Mouse (Mus musculus) hindbrain, postnatal 0 days (tissue): ENCODE data around the gene Igfbp6. TPM values are rescaled to one million over a fixed set of nuclear protein-coding genes. Genes with fewer than 3 reads are reported as not detected.

Source experiments
- ATAC-seq: fragments of 200-750 bp; cut with Nextera tagmentation; 2 replicates; pipeline ENCODE4 v1.8.0; 2017; ENCODE audit warnings: mild to moderate bottlenecking, moderate TSS enrichment, moderate library complexity
- DNase-seq: peaks from one replicate; pipeline ENCODE4 v3.0.0-alpha.2; 2015; ENCODE audit warnings: low spot score
- H3K27ac ChIP-seq: fragments of 300-500 bp; sonication (generic); 2 replicates; pipeline ENCODE4 v1.5.1; 2014; ENCODE audit warnings: mild to moderate bottlenecking
- H3K27me3 ChIP-seq: fragments of 300-500 bp; sonication (generic); 2 replicates; pipeline ENCODE4 v1.6.1; 2014; ENCODE audit warnings: low read length, mixed read lengths; ENCODE audit not compliant: insufficient read depth
- H3K36me3 ChIP-seq: fragments of 300-500 bp; sonication (generic); 2 replicates; pipeline ENCODE4 v1.6.1; 2014; ENCODE audit warnings: low read length, mixed read lengths; ENCODE audit not compliant: insufficient read depth
- H3K4me1 ChIP-seq: fragments of 300-500 bp; sonication (generic); 2 replicates; pipeline ENCODE4 v1.6.1; 2014; ENCODE audit warnings: antibody characterized with exemption, low read length, mixed read lengths; ENCODE audit not compliant: insufficient read depth
- H3K4me2 ChIP-seq: fragments of 300-500 bp; sonication (generic); 2 replicates; pipeline ENCODE4 v1.6.1; 2014; ENCODE audit warnings: low read depth, mild to moderate bottlenecking, low read length, moderate library complexity, mixed read lengths
- H3K4me3 ChIP-seq: fragments of 300-500 bp; sonication (generic); 2 replicates; pipeline ENCODE4 v1.5.1; 2014; ENCODE audit warnings: low read length
- H3K9ac ChIP-seq: fragments of 300-500 bp; sonication (generic); replicated peaks from 2 replicates; pipeline ENCODE4 v1.6.1; 2014; ENCODE audit warnings: mild to moderate bottlenecking, low read length, moderate library complexity, mixed read lengths
- H3K9me3 ChIP-seq: fragments of 300-500 bp; sonication (generic); 2 replicates; pipeline ENCODE4 v1.6.1; 2016; ENCODE audit warnings: low read length, mixed read lengths
- CTCF ChIP-seq: IDR thresholded peaks from 2 replicates; pipeline ENCODE4 v1.5.1; 2016; ENCODE audit warnings: antibody characterized with exemption, control low read depth, low read depth
- WGBS: fragments of 180-500 bp; shearing (Covaris S2); extraction: QIAGEN DNeasy Blood & Tissue Kit; methylation state at CpG from one replicate; pipeline ENCODE4 v1.1.7; 2014; 5-methylcytosine and 5-hydroxymethylcytosine counted together
- polyA plus RNA-seq: library from polyadenylated mRNA; unstranded; fragments of >200 nt; fragmentation: Nextera tagmentation; extraction: Ambion mirVana; gene quantifications from 2 replicates; pipeline ENCODE4 v1.2.1, GENCODE M21; 2015
- total RNA-seq: library from RNA; depleted of rRNA; stranded (reverse); fragments of >200 nt; gene quantifications from 2 replicates; pipeline ENCODE4 v1.2.3, GENCODE M21; 2014

Igfbp6 gene
- total and polyA plus RNA-seq, 2 experiments from 2014 or later: 11.5 to 12.8 TPM

GRCm38 (mm10) chr15:102160415-102161060 is 16.4 kb downstream of the Igfbp6 start:
- Histone ChIP-seq H3K4me1 (0 out of 2 replicates have a peak, but pooled peaks cover 4% of the 10 kb centered on the region), H3K9me3 (no peaks in the 10 kb centered on the region), H3K36me3 (no peaks in the 10 kb centered on the region), H3K4me2 (no peak overlapping the region), H3K27ac (no peak overlapping the region), H3K9ac (no peak overlapping the region), H3K27me3 (no peaks in the 10 kb centered on the region), H3K4me3 (no peak overlapping the region)
- no peak for TF ChIP-seq CTCF
- ATAC-seq (no peak), DNase-seq (no peak)
- WGBS: 69% methylated on average over 27 of the region's 27 CpGs

DNA sequence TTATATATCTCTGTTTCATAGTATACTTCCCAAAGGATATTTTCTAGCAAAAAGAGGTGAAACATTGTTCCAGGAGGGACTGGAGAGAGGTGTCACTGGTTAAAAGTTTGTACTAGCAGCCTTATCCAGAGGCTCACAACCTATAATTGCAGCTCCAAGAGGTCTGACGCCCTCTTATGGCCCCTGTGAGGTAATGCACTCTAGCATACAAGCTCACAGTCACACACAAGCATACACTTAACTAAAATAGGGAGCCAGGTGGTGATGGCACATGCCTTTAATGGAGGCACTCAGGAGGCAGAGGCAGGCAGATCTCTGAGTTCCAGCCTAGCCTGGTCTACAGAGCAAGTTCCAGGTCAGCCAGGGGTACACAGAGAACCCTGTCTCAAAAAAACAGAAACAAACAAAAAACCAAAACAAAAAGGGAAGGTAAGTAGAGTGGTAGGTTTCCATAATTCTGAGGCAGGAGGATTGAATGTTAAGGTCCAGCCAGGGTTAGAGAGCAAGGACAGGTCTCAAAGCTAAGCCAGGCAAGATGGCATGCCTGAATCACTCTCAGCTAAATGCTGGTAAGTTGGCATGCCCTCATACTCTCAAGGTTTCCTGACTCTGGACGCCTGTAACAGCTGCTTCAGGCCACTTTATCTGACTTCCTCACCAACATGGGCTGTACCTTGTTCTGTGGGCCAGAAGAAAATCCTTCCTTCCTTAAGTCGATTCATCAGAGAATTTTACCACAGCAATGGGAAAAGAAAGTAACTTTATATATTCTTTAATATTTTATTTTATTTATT is 19.9 kb downstream of the Igfbp6 start:
- 72% methylated on average over 3 of the region's 3 CpGs for WGBS
- H3K9me3 ChIP-seq: no peaks in the 10 kb centered on the region
- H3K4me3 ChIP-seq: no peak overlapping the region
- DNase-seq (no peak), ATAC-seq (no peak)
- no peak overlapping the region for H3K27ac ChIP-seq
- H3K36me3 ChIP-seq: no peaks in the 10 kb centered on the region
- H3K4me2 ChIP-seq: no peak overlapping the region
- H3K27me3 ChIP-seq: no peaks in the 10 kb centered on the region
- H3K9ac ChIP-seq: no peak overlapping the region
- H3K4me1 ChIP-seq: no peaks in the 10 kb centered on the region
- TF ChIP-seq CTCF: no peak

DNA sequence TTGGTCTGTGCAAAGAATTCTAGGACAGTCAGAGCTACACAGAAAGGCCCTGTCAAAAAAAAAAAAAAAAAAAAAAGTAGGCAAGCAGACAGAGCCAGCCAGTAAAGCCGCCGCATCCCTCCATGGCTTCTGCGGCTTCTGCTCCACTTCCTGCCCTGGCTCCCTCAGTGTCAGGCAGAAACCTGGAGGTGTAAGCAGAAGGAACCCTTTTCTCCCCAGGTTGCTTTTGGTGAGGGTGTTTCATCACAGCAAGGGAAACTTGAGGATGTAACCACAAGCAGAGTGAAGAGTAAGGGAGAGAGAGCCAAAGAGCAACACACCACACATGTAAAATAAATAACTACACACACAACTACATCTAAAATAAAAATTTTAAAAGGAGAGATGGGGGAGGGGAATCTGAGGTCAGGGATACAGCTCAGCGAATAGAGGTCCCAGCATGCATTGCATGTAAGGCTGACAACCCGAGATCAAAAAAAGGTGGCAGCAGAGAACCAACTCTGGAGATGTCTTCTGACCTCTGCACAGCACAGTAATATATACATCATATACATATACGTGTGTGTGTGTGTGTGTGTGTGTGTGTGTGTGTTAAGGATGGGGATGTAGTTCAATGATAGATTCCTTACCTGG is 21.4 kb downstream of the Igfbp6 start:
- no peak for TF ChIP-seq CTCF

GRCm38 (mm10) chr15:102167620-102168021 is 23.5 kb downstream of the Igfbp6 start:
- H3K27ac ChIP-seq: no peak overlapping the region
- no peaks in the 10 kb centered on the region for H3K36me3 ChIP-seq
- no peak for DNase-seq
- H3K4me1 ChIP-seq: no peaks in the 10 kb centered on the region
- no peak overlapping the region for H3K9ac ChIP-seq
- H3K27me3 ChIP-seq: no peaks in the 10 kb centered on the region
- 57% methylated on average over 6 of the region's 6 CpGs for WGBS
- no peak overlapping the region for H3K4me2 ChIP-seq
- ATAC-seq: no peak
- H3K4me3 ChIP-seq: no peak overlapping the region
- no peak for TF ChIP-seq CTCF
- H3K9me3 ChIP-seq: no peaks in the 10 kb centered on the region

More for the DNA sequence above, 21.4 kb downstream of the Igfbp6 start:
- ATAC-seq (no peak), DNase-seq (no peak)
- Histone ChIP-seq H3K4me2 (no peak overlapping the region), H3K4me3 (no peak overlapping the region), H3K27ac (no peak overlapping the region), H3K9me3 (no peaks in the 10 kb centered on the region), H3K9ac (no peak overlapping the region), H3K4me1 (no peaks in the 10 kb centered on the region), H3K27me3 (no peaks in the 10 kb centered on the region), H3K36me3 (no peaks in the 10 kb centered on the region)
- WGBS: 49% methylated on average over 6 of the region's 6 CpGs

- no peak for DNase-seq
- no peak for TF ChIP-seq CTCF
- no peak for ATAC-seq
- Histone ChIP-seq H3K4me3 (no peak overlapping the region), H3K36me3 (no peaks in the 10 kb centered on the region), H3K4me1 (no peaks in the 10 kb centered on the region), H3K4me2 (no peak overlapping the region), H3K27me3 (no peaks in the 10 kb centered on the region), H3K9ac (no peak overlapping the region), H3K9me3 (no peaks in the 10 kb centered on the region), H3K27ac (no peak overlapping the region)
- 83% methylated on average over 2 of the region's 2 CpGs for WGBS
These were observed 24.9 kb downstream of the Igfbp6 start for GRCm38 (mm10) chr15:102169064-102169463.

- Histone ChIP-seq H3K27me3 (no peaks in the 10 kb centered on the region), H3K9me3 (no peaks in the 10 kb centered on the region), H3K4me2 (no peak overlapping the region), H3K4me1 (no peaks in the 10 kb centered on the region), H3K36me3 (no peaks in the 10 kb centered on the region), H3K9ac (no peak overlapping the region), H3K4me3 (no peak overlapping the region), H3K27ac (no peak overlapping the region)
- TF ChIP-seq CTCF: no peak
- ATAC-seq (no peak), DNase-seq (no peak)
- 90% methylated on average over 3 of the region's 3 CpGs for WGBS
These were observed 29.4 kb downstream of the Igfbp6 start for GRCm38 (mm10) chr15:102173581-102173980.
